Mouse (Mus musculus): ENCODE measurements around the gene Jade1. TPM values are rescaled to one million over a fixed set of nuclear protein-coding genes. Genes with fewer than 3 reads are reported as not detected.

Jade1 gene
- polyA plus RNA-seq, 1 experiment from 2014 or later = 11.3 TPM

- no peak overlapping the region for H3K27ac ChIP-seq
- ATAC-seq (ENCODE audit: low read depth) = no peak
Measured at GRCm38 (mm10) chr3:41523006-41523375, 32.5 kb upstream of the Jade1 start.

GRCm38 (mm10) chr3:41523460-41523859 is 32.1 kb upstream of the Jade1 start:
- ATAC-seq (ENCODE audit: low read depth) (peak; percentile 43; the same call in 1 of the 2 replicates), DNase-seq (no peak)
- Histone ChIP-seq H3K9me3 (replicated peaks) (no peaks in the 10 kb centered on the region), H3K36me3 (no peaks in the 10 kb centered on the region), H3K27me3 (no peaks in the 10 kb centered on the region), H3K9ac (no peak overlapping the region), H3K4me2 (no peak overlapping the region), H3K4me1 (replicated peaks) (peaks cover 7% of the 10 kb centered on the region; the same call in 1 of the 2 replicates), H3K4me3 (replicated peaks) (no peak overlapping the region), H3K27ac (no peak overlapping the region)
- WGBS (ENCODE audit: insufficient replicate concordance) = 67% methylated on average over 4 of the region's 4 CpGs

More at GRCm38 (mm10) chr3:41523006-41523375, 32.5 kb upstream of the Jade1 start:
- no peak overlapping the region for H3K4me2 ChIP-seq
- no peak overlapping the region for H3K4me3 ChIP-seq (replicated peaks)
- no peak for DNase-seq
- no peaks in the 10 kb centered on the region for H3K27me3 ChIP-seq
- no peaks in the 10 kb centered on the region for H3K9me3 ChIP-seq (replicated peaks)
- H3K36me3 ChIP-seq = no peaks in the 10 kb centered on the region
- peaks cover 7% of the 10 kb centered on the region; the same call in 1 of the 2 replicates for H3K4me1 ChIP-seq (replicated peaks)
- H3K9ac ChIP-seq = no peak overlapping the region
- WGBS (ENCODE audit: insufficient replicate concordance) = 21% methylated on average over 2 of the region's 2 CpGs

DNA sequence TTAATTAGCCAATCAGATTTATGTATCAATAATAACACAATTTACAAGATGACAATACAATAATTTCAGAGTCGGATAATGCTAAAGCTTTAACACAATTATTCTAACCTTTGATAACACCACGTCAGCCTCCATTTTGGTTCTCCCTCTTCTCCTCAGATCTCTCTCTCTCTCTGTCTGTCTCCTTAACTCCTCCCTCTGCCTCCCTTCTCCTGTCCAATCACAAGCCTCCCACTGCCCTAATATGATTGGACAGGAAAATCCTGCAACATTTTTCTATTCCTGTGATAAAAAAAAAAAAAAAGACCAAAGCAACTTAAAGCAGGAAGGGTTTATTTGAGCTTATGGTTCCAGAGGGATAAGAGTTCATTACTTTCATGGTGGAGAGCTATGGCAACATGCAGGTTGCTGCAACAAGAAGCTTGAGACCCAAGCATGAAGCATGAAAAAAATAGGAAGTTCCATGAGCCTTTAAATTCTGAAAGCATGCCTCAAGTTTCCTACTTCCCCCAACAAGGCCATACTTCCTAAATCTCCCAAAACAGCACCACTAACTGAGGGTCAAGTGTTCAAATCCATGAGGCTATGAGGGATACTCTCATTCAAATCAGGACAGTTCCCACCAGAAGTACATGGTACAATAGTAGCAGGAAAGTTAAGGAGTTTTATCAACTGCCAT is 27.1 kb upstream of the Jade1 start:
- H3K27ac ChIP-seq = no peak overlapping the region
- H3K9me3 ChIP-seq (replicated peaks) = no peaks in the 10 kb centered on the region
- no peak for ATAC-seq (ENCODE audit: low read depth)
- 81% methylated on average over 2 of the region's 2 CpGs for WGBS (ENCODE audit: insufficient replicate concordance)
- no peaks in the 10 kb centered on the region for H3K27me3 ChIP-seq
- no peak overlapping the region for H3K4me2 ChIP-seq
- H3K4me1 ChIP-seq (replicated peaks) = no peaks in the 10 kb centered on the region
- DNase-seq = no peak
- H3K4me3 ChIP-seq (replicated peaks) = no peak overlapping the region
- H3K36me3 ChIP-seq = no peaks in the 10 kb centered on the region
- H3K9ac ChIP-seq = no peak overlapping the region

DNA sequence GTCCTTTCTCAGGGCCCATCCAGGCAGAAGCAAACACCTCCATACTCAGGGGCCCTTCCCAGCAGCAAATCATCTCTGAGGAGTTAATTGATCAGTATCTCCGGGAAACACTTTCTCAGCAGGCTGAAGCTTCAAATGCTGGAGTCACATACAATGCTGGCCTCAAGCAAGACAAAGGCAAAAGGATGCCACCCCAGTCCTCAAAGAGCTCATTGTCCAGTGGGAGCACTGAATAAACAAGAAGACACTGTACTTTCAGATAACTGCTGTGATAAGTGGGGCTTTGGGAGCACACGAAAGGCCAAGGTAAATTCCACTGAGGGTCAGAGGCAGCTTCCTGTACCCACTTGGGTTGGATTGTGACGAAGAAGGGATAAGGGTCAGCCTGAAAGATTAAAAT is 25.4 kb upstream of the Jade1 start:
- no peak overlapping the region for H3K27ac ChIP-seq
- no peak for DNase-seq
- ATAC-seq (ENCODE audit: low read depth) = no peak
- no peak overlapping the region for H3K9ac ChIP-seq
- no peaks in the 10 kb centered on the region for H3K27me3 ChIP-seq
- H3K4me3 ChIP-seq (replicated peaks) = no peak overlapping the region
- no peak overlapping the region for H3K4me2 ChIP-seq
- no peaks in the 10 kb centered on the region for H3K36me3 ChIP-seq
- H3K9me3 ChIP-seq (replicated peaks) = no peaks in the 10 kb centered on the region
- H3K4me1 ChIP-seq (replicated peaks) = peaks cover 4% of the 10 kb centered on the region
- WGBS (ENCODE audit: insufficient replicate concordance) = 45% methylated on average over 3 of the region's 3 CpGs

DNA sequence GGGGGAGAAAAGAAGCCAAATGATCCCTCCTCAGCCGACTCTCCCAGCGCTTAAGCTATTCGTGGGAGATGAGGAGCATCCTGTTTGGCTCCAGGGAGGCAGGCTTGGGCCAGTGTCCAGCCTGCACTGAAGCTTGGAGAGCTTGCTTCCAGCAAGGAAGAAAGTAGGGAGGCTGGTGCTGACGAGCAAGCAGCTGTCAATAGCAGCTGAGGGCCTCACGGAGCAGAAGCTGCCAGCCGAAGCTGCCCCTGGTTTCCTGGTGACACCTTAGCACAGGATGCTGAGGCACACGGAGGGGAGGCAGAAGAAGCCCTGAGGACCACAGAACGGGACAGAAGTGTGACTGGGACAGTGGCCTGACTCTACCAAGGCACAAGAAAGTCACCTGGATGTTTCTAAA is 24.0 kb upstream of the Jade1 start:
- DNase-seq = no peak
- WGBS (ENCODE audit: insufficient replicate concordance) = 28% methylated on average over 8 of the region's 8 CpGs
- no peak overlapping the region for H3K4me2 ChIP-seq
- no peaks in the 10 kb centered on the region for H3K36me3 ChIP-seq
- no peaks in the 10 kb centered on the region for H3K9me3 ChIP-seq (replicated peaks)
- H3K9ac ChIP-seq = no peak overlapping the region
- ATAC-seq (ENCODE audit: low read depth) = no peak
- H3K4me3 ChIP-seq (replicated peaks) = no peak overlapping the region
- H3K27ac ChIP-seq = no peak overlapping the region
- no peaks in the 10 kb centered on the region for H3K27me3 ChIP-seq
- peaks cover 4% of the 10 kb centered on the region for H3K4me1 ChIP-seq (replicated peaks)

DNA sequence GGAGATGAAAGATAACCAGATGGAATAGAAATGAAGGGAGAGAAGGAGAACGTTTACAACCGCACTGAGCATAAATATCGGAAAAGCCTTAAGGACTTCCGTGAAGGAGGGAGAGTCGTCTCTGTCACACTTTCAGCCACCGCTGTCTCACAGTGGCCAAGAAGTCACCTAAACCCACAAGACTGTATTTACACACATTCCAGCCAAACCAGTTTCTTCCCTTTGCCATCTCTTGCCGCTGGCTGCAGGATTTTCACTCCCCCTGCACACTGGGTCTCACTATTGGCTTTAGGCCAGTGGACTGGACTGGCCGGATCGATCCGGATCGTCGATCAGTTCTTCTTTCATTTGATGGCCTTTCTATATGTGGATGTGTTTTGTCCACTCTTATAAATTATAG is 23.4 kb upstream of the Jade1 start:
- 75% methylated on average over 12 of the region's 12 CpGs for WGBS (ENCODE audit: insufficient replicate concordance)
- H3K4me2 ChIP-seq = no peak overlapping the region

DNA sequence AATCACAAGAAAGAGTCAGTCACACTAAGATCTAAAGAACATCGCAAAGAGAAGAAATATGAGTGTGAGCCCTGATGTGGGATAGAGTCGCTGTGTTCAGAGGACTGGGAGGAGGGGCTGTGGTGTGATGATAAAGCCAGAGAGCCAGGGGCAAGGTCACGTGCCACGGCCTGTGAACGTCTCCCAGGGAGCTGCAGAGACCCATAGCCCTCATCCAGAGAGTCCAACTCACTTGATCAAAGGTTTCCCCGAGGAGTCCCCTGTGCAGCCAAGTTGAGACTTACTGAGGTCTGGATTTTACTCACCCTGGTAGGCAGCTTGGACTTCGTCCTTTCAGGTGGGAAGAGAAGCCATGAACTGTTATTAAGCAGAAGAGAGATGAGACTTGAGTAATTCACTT is 21.9 kb upstream of the Jade1 start:
- DNase-seq (no peak), ATAC-seq (ENCODE audit: low read depth) (no peak)
- no peak overlapping the region for H3K4me2 ChIP-seq
- no peak overlapping the region for H3K9ac ChIP-seq
- peaks cover 4% of the 10 kb centered on the region for H3K4me1 ChIP-seq (replicated peaks)
- no peak overlapping the region; the same call in 1 of the 2 replicates for H3K27ac ChIP-seq
- H3K9me3 ChIP-seq (replicated peaks) = no peaks in the 10 kb centered on the region
- H3K4me3 ChIP-seq (replicated peaks) = no peak overlapping the region
- WGBS (ENCODE audit: insufficient replicate concordance) = 44% methylated on average over 7 of the region's 7 CpGs
- no peaks in the 10 kb centered on the region for H3K27me3 ChIP-seq
- H3K36me3 ChIP-seq = no peaks in the 10 kb centered on the region

More for the DNA sequence above, 23.4 kb upstream of the Jade1 start:
- Histone ChIP-seq H3K9me3 (replicated peaks) (no peaks in the 10 kb centered on the region), H3K27me3 (no peaks in the 10 kb centered on the region), H3K9ac (no peak overlapping the region), H3K4me3 (replicated peaks) (no peak overlapping the region), H3K4me1 (replicated peaks) (peaks cover 4% of the 10 kb centered on the region), H3K27ac (no peak overlapping the region), H3K36me3 (no peaks in the 10 kb centered on the region)
- no peak for DNase-seq
- ATAC-seq (ENCODE audit: low read depth) = no peak

DNA sequence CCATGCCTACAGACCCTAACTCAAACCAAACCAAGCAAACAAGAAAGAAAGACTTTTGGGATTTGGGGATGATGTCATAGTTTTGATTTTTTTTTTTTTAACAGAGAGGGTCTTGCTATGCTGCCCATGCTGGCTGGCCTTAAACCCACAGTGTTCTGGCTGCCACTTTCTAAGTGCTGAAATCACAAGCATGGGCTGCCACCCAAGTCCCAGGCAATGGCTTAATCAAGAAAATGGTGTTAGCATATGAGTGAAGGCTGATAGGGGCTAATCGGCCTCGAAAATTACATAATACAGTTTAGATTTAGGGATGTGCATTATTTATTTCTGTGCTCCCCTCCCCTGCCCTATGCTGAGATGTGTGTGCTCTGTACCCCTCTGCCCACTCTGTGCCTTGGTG is 17.6 kb upstream of the Jade1 start:
- Histone ChIP-seq H3K36me3 (no peaks in the 10 kb centered on the region), H3K9ac (no peak overlapping the region), H3K9me3 (replicated peaks) (no peaks in the 10 kb centered on the region), H3K27ac (no peak overlapping the region), H3K4me1 (replicated peaks) (peaks cover 4% of the 10 kb centered on the region), H3K4me2 (no peak overlapping the region), H3K4me3 (replicated peaks) (no peak overlapping the region), H3K27me3 (no peaks in the 10 kb centered on the region)
- DNase-seq (no peak), ATAC-seq (ENCODE audit: low read depth) (no peak)
- 70% methylated on average over 2 of the region's 2 CpGs for WGBS (ENCODE audit: insufficient replicate concordance)

DNA sequence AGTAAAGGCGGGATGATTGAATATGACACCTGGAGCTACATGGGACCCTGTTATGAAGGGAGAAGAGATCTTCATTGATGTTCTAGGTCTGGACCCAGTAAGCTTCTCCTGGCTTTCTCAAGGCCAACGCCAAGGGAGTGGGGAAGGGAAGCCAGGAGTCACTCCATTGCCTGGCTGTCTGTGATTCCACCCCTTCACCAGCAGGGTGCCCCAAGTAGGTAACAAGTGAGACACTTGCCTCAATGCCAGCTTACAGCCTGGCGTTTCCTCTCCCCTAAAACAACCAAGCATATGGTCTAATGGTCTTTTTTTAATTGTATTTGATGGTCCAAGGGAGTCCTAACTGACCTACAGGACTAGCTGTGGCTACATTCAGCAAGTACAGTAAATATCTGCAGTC is 14.2 kb upstream of the Jade1 start:
- H3K4me3 ChIP-seq (replicated peaks) = no peak overlapping the region
- no peaks in the 10 kb centered on the region for H3K36me3 ChIP-seq
- no peak overlapping the region for H3K9ac ChIP-seq
- no peaks in the 10 kb centered on the region for H3K4me1 ChIP-seq (replicated peaks)
- H3K27me3 ChIP-seq = no peaks in the 10 kb centered on the region
- H3K27ac ChIP-seq = no peak overlapping the region
- H3K4me2 ChIP-seq = no peak overlapping the region
- no peaks in the 10 kb centered on the region for H3K9me3 ChIP-seq (replicated peaks)
- DNase-seq = no peak
- 60% methylated on average over 3 of the region's 3 CpGs for WGBS (ENCODE audit: insufficient replicate concordance)
- no peak for ATAC-seq (ENCODE audit: low read depth)

DNA sequence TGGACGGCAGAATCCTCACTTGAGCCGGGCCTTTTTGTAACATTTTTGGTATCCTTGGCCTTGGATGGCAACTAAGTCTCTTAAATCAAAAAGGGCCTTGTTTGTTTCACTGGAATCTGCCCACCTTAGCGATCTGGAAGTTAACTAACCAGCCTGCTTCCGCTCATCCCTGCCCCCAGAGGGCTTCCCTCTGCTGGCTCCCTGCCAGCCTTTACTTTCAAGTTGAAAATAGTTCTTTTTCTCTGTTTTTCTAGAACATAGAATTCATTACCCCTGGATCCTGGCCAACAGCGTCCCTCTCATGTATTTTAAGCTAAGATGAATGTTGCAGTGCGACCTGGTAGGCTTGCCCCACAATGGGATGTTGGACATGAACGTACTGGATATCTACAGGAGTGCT is 11.1 kb upstream of the Jade1 start:
- H3K27me3 ChIP-seq = no peaks in the 10 kb centered on the region
- no peak overlapping the region for H3K4me2 ChIP-seq
- 58% methylated on average over 7 of the region's 7 CpGs for WGBS (ENCODE audit: insufficient replicate concordance)
- no peak for DNase-seq
- H3K9ac ChIP-seq = no peak overlapping the region
- no peaks in the 10 kb centered on the region for H3K4me1 ChIP-seq (replicated peaks)
- ATAC-seq (ENCODE audit: low read depth) = no peak
- H3K36me3 ChIP-seq = no peaks in the 10 kb centered on the region
- H3K27ac ChIP-seq = no peak overlapping the region
- no peak overlapping the region for H3K4me3 ChIP-seq (replicated peaks)
- no peaks in the 10 kb centered on the region for H3K9me3 ChIP-seq (replicated peaks)

GRCm38 (mm10) chr3:41547289-41547688 is 8.2 kb upstream of the Jade1 start:
- H3K27ac ChIP-seq = no peak overlapping the region
- ATAC-seq (ENCODE audit: low read depth) = peak; percentile 67; the same call in 1 of the 2 replicates
- no peaks in the 10 kb centered on the region for H3K27me3 ChIP-seq
- H3K9ac ChIP-seq = no peak overlapping the region
- WGBS (ENCODE audit: insufficient replicate concordance) = 82% methylated on average over 5 of the region's 5 CpGs
- H3K4me1 ChIP-seq (replicated peaks) = peaks cover 14% of the 10 kb centered on the region
- no peaks in the 10 kb centered on the region for H3K9me3 ChIP-seq (replicated peaks)
- no peak overlapping the region for H3K4me3 ChIP-seq (replicated peaks)
- no peak for DNase-seq
- no peaks in the 10 kb centered on the region for H3K36me3 ChIP-seq
- no peak overlapping the region for H3K4me2 ChIP-seq

GRCm38 (mm10) chr3:41548238-41548637 is 7.3 kb upstream of the Jade1 start:
- Histone ChIP-seq H3K36me3 (no peaks in the 10 kb centered on the region), H3K4me1 (replicated peaks) (peaks cover 23% of the 10 kb centered on the region), H3K9ac (no peak overlapping the region), H3K4me2 (no peak overlapping the region), H3K9me3 (replicated peaks) (no peaks in the 10 kb centered on the region), H3K27ac (no peak overlapping the region), H3K27me3 (no peaks in the 10 kb centered on the region), H3K4me3 (replicated peaks) (no peak overlapping the region)
- 43% methylated on average over 4 of the region's 4 CpGs for WGBS (ENCODE audit: insufficient replicate concordance)
- ATAC-seq (ENCODE audit: low read depth) (no peak), DNase-seq (no peak)
